Mouse (Mus musculus): ENCODE results near the gene Camk1g. TPM values are rescaled to one million over a fixed set of nuclear protein-coding genes. Genes with fewer than 3 reads are reported as not detected.

Gene Camk1g
- polyA plus RNA-seq, 1 experiment = 34.4 TPM

DNA sequence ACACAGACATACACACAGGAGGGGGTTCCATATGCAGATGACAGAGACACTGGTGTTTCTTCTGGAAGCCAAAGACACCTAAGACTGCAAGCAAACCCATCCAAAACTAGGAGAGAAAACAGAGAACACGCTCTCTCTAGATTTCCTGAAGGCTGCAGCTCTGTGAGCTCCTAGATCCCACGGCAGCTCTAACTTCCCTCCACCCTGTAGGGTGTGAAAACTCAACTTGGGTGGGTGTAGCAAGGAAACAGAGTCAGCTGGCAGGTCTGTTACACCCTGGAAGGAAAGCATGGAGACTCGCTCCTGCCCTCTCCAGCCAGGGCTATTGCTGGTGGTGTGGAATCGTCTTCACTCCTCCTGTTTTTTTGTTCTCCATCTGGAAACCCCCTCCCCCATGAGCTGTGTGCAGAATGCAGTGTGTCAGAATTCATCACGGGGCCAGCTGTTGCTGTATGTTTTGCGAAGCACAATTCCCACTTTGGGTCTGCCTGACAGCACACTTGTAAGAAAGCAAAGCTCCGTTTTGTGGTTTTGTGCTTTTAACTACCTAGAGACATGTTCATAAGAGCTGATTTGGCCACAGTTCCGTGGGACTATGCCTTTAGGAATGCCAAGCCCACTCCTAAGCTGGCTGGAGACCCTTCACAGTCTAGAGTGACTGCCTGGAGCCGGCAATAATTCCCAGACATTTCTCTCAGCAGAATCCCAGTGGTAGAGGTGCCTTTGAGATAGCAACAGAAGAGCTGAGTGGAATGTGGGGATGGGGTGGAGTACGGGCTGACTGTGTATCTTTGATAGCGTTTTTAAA lies 11.7 kb upstream of the Camk1g start:
- peak overlapping the region; percentile 17; the same call in 1 of the 2 replicates for H3K27ac ChIP-seq (ENCODE audit: insufficient read depth, low read length)
- H3K4me3 ChIP-seq (ENCODE audit: insufficient read depth, low read length) = no peak overlapping the region
- H3K4me1 ChIP-seq (ENCODE audit: control insufficient read depth, insufficient read depth, low read length) = peaks cover 7% of the 10 kb centered on the region
- TF ChIP-seq POLR2A (IDR thresholded peaks at IDR 0.05; ENCODE audit: extremely low read depth, insufficient read depth, low read length) (no peak), CTCF (IDR thresholded peaks at IDR 0.05; ENCODE audit: extremely low read depth, insufficient read depth, low read length) (no peak)

GRCm38 (mm10) chr1:193380877-193381276 lies 10.8 kb upstream of the Camk1g start:
- no peak overlapping the region for H3K27ac ChIP-seq (ENCODE audit: insufficient read depth, low read length)

GRCm38 (mm10) chr1:193379634-193380033 lies 9.5 kb upstream of the Camk1g start:
- Histone ChIP-seq H3K27ac (ENCODE audit: insufficient read depth, low read length) (no peak overlapping the region), H3K4me3 (ENCODE audit: insufficient read depth, low read length) (no peak overlapping the region), H3K4me1 (ENCODE audit: control insufficient read depth, insufficient read depth, low read length) (peaks cover 7% of the 10 kb centered on the region)
- TF ChIP-seq POLR2A (IDR thresholded peaks at IDR 0.05; ENCODE audit: extremely low read depth, insufficient read depth, low read length) (no peak), CTCF (IDR thresholded peaks at IDR 0.05; ENCODE audit: extremely low read depth, insufficient read depth, low read length) (no peak)

More at GRCm38 (mm10) chr1:193380877-193381276, 10.8 kb upstream of the Camk1g start:
- TF ChIP-seq CTCF (IDR thresholded peaks at IDR 0.05; ENCODE audit: extremely low read depth, insufficient read depth, low read length) (no peak), POLR2A (IDR thresholded peaks at IDR 0.05; ENCODE audit: extremely low read depth, insufficient read depth, low read length) (no peak)
- H3K4me1 ChIP-seq (ENCODE audit: control insufficient read depth, insufficient read depth, low read length) = peaks cover 7% of the 10 kb centered on the region
- no peak overlapping the region for H3K4me3 ChIP-seq (ENCODE audit: insufficient read depth, low read length)

DNA sequence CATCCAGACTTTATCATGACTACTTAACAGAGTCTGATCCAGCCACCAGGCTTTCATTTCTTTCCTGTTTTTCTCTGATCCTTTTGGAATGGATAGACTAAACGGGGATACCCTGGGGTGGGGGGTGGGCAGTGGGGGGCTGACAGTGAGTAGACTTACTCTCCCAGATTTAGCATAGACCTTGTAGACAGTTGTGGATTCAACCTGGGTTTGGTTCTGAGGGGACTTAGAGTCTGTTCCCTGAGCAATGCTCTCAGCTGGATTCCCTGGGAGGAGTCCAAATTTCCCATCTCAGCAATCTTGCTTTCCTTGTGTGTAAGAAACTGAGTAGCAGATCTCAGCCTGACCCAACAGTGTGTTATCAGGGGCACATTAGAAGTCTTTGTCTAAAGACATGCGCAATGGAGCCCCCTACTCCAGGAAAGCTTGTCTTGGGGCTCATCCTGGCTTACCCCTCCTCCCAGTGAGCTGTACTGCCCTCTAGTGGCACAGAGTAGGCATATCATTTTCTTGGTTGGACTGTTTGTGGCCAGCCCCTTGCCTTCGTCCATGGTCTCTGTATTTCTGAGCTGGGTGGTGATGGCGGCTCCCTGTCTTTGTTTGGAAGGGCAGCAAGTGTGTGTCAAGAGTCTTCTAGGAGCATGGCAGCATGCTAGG lies 6.5 kb upstream of the Camk1g start:
- no peak overlapping the region for H3K4me3 ChIP-seq (ENCODE audit: insufficient read depth, low read length)
- H3K27ac ChIP-seq (ENCODE audit: insufficient read depth, low read length) = no peak overlapping the region
- TF ChIP-seq CTCF (IDR thresholded peaks at IDR 0.05; ENCODE audit: extremely low read depth, insufficient read depth, low read length) = peak; percentile 96
- TF ChIP-seq POLR2A (IDR thresholded peaks at IDR 0.05; ENCODE audit: extremely low read depth, insufficient read depth, low read length) = no peak
- H3K4me1 ChIP-seq (ENCODE audit: control insufficient read depth, insufficient read depth, low read length) = peaks cover 4% of the 10 kb centered on the region; the same call in 1 of the 2 replicates

- H3K4me1 ChIP-seq (ENCODE audit: control insufficient read depth, insufficient read depth, low read length) = no peaks in the 10 kb centered on the region
- no peak overlapping the region for H3K4me3 ChIP-seq (ENCODE audit: insufficient read depth, low read length)
- TF ChIP-seq POLR2A (IDR thresholded peaks at IDR 0.05; ENCODE audit: extremely low read depth, insufficient read depth, low read length) = no peak
- TF ChIP-seq CTCF (IDR thresholded peaks at IDR 0.05; ENCODE audit: extremely low read depth, insufficient read depth, low read length) = no peak
- no peak overlapping the region for H3K27ac ChIP-seq (ENCODE audit: insufficient read depth, low read length)
Observed at GRCm38 (mm10) chr1:193373906-193374413, 3.9 kb upstream of the Camk1g start.

GRCm38 (mm10) chr1:193369091-193369490 lies 1.0 kb downstream of the Camk1g start:
- H3K27ac ChIP-seq (ENCODE audit: insufficient read depth, low read length) = peak overlapping the region; percentile 19; the same call in 1 of the 2 replicates
- H3K4me3 ChIP-seq (ENCODE audit: insufficient read depth, low read length) = peak overlapping the region; percentile 71
- peaks cover 11% of the 10 kb centered on the region; the same call in 1 of the 2 replicates for H3K4me1 ChIP-seq (ENCODE audit: control insufficient read depth, insufficient read depth, low read length)
- TF ChIP-seq CTCF (IDR thresholded peaks at IDR 0.05; ENCODE audit: extremely low read depth, insufficient read depth, low read length) = no peak
- TF ChIP-seq POLR2A (IDR thresholded peaks at IDR 0.05; ENCODE audit: extremely low read depth, insufficient read depth, low read length) = no peak

DNA sequence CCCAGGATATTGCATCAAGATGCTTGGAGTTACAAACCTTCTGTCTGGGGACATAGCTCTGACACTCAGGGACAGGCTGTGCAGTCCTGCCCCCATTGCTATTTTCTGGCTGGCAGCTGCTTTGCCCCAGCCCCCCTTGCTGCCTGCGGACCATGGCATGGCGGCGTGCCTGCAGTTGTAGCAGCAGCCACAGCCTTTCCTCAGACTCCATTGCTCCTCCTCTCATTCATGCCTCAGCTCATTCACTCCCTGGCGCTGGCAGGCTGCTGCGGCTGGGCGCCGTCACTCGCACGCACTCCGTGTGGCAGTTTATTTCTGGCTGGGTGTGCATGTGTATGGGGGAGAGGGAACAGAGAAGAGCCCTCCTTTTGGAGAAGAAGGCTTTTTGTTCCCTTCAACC lies 2.0 kb downstream of the Camk1g start:
- Histone ChIP-seq H3K4me1 (ENCODE audit: control insufficient read depth, insufficient read depth, low read length) (peaks cover 11% of the 10 kb centered on the region; the same call in 1 of the 2 replicates), H3K27ac (ENCODE audit: insufficient read depth, low read length) (no peak overlapping the region), H3K4me3 (ENCODE audit: insufficient read depth, low read length) (peak overlapping the region; percentile 71)
- TF ChIP-seq POLR2A (IDR thresholded peaks at IDR 0.05; ENCODE audit: extremely low read depth, insufficient read depth, low read length) (0 out of 2 replicates have a peak, but pooled peaks have one; percentile 28), CTCF (IDR thresholded peaks at IDR 0.05; ENCODE audit: extremely low read depth, insufficient read depth, low read length) (no peak)

DNA sequence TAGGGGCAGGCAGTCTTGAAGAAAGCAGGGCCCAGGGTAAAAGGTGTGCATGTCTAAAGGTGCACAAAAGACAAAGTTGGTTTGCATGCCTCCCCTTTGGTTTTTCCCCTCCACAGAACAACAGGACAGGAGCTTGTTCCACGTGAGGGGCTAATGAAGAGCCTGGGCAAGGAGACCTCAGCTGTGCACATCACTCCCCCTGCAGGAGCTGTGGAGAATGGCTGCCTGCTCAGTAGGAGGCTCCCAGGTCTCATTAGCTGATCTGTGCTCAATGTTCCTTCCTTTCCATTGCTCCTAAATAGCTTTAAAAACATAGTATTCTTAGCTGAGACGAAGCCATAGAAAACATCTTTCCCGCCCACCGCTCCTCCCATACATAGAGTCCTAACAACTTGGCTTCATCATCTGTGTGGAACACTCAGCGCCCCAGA lies 6.3 kb downstream of the Camk1g start:
- H3K4me1 ChIP-seq (ENCODE audit: control insufficient read depth, insufficient read depth, low read length) = peaks cover 15% of the 10 kb centered on the region
- TF ChIP-seq CTCF (IDR thresholded peaks at IDR 0.05; ENCODE audit: extremely low read depth, insufficient read depth, low read length) = peak; percentile 83
- TF ChIP-seq POLR2A (IDR thresholded peaks at IDR 0.05; ENCODE audit: extremely low read depth, insufficient read depth, low read length) = no peak
- no peak overlapping the region for H3K4me3 ChIP-seq (ENCODE audit: insufficient read depth, low read length)
- H3K27ac ChIP-seq (ENCODE audit: insufficient read depth, low read length) = no peak overlapping the region

- peaks cover 5% of the 10 kb centered on the region for H3K4me1 ChIP-seq (ENCODE audit: control insufficient read depth, insufficient read depth, low read length)
- H3K4me3 ChIP-seq (ENCODE audit: insufficient read depth, low read length) = no peak overlapping the region
- TF ChIP-seq POLR2A (IDR thresholded peaks at IDR 0.05; ENCODE audit: extremely low read depth, insufficient read depth, low read length) (no peak), CTCF (IDR thresholded peaks at IDR 0.05; ENCODE audit: extremely low read depth, insufficient read depth, low read length) (no peak)
- H3K27ac ChIP-seq (ENCODE audit: insufficient read depth, low read length) = no peak overlapping the region
Observed at GRCm38 (mm10) chr1:193362078-193362477, 8.0 kb downstream of the Camk1g start.

All from cortical plate, adult 2 months (tissue).